Mouse (Mus musculus): ENCODE measurements around the gene S100a3. TPM values are rescaled to one million over a fixed set of nuclear protein-coding genes. Genes with fewer than 3 reads are reported as not detected.

Gene S100a3
- total RNA-seq, 2 experiments from 2014 or later = 1.7 to 1.8 TPM

- intact Hi-C loops (cut with DNase I) = no loop called here
- no peak for DNase-seq (ENCODE audit: extremely low spot score in 1 of 2, low spot score in 2 of 2)
Measured at GRCm38 (mm10) chr3:90549676-90550420, 10.5 kb upstream of the S100a3 start.

GRCm38 (mm10) chr3:90550421-90550790 lies 10.0 kb upstream of the S100a3 start:
- no peak for DNase-seq (ENCODE audit: extremely low spot score in 1 of 2, low spot score in 2 of 2)
- intact Hi-C loops (cut with DNase I) = no loop called here

GRCm38 (mm10) chr3:90552231-90552630 lies 8.1 kb upstream of the S100a3 start:
- no peak for DNase-seq (ENCODE audit: extremely low spot score in 1 of 2, low spot score in 2 of 2)
- intact Hi-C loops (cut with DNase I) = no loop called here

DNA sequence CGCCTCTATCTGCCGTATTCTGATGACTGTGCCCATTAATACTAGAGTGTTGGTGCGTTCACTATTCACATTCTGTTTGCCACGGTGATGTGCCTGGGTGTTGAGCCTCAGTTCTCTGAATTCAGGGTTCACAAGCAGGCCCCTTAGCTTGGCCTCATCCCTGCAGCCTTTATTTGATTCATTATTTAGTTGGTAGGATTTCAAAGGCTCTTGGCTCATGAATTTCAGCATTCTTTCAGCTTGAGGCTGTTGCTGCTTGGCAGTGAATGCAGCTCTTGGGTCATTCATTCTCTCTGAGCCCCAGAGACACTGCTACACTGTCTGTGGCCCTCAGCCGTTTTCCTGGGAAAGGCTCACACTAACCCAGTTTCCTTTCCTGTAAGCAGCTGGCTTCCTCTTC lies 4.4 kb upstream of the S100a3 start:
- DNase-seq (ENCODE audit: extremely low spot score in 1 of 2, low spot score in 2 of 2) = peak; percentile 36 to 63
- intact Hi-C loops (cut with DNase I) = no loop called here

- intact Hi-C loops (cut with DNase I) = loop anchor here (5.0 kb wide), 2 partner anchors 37 to 47 kb away; partner anchors contain the start of genes S100a14 and S100a16
- no peak for DNase-seq (ENCODE audit: extremely low spot score in 1 of 2, low spot score in 2 of 2)
Measured at GRCm38 (mm10) chr3:90574691-90575090, 14.3 kb downstream of the S100a3 start.

GRCm38 (mm10) chr3:90575320-90575719 lies 14.9 kb downstream of the S100a3 start:
- no peak for DNase-seq (ENCODE audit: extremely low spot score in 1 of 2, low spot score in 2 of 2)
- intact Hi-C loops (cut with DNase I) = loop anchor here (5.0 kb wide), 1 partner anchor 38 kb away; the partner anchor contains the start of gene S100a16

GRCm38 (mm10) chr3:90576351-90577001 lies 16.1 kb downstream of the S100a3 start:
- intact Hi-C loops (cut with DNase I) = loop anchor here (5.0 kb wide), 1 partner anchor 39 kb away; the partner anchor contains the start of gene S100a16
- DNase-seq (ENCODE audit: extremely low spot score in 1 of 2, low spot score in 2 of 2) = no peak

- intact Hi-C loops (cut with DNase I) = loop anchor here (5.0 kb wide), 1 partner anchor 42 kb away; the partner anchor contains the start of gene S100a16
- DNase-seq (ENCODE audit: extremely low spot score in 1 of 2, low spot score in 2 of 2) = no peak
Measured at GRCm38 (mm10) chr3:90579433-90579832, 19.1 kb downstream of the S100a3 start.

- intact Hi-C loops (cut with DNase I) = no loop called here
- DNase-seq (ENCODE audit: extremely low spot score in 1 of 2, low spot score in 2 of 2) = no peak
Measured at GRCm38 (mm10) chr3:90581141-90581540, 20.8 kb downstream of the S100a3 start.

- no peak for DNase-seq (ENCODE audit: extremely low spot score in 1 of 2, low spot score in 2 of 2)
- intact Hi-C loops (cut with DNase I) = no loop called here
Measured at GRCm38 (mm10) chr3:90582156-90582555, 21.8 kb downstream of the S100a3 start.

GRCm38 (mm10) chr3:90582556-90582955 lies 22.2 kb downstream of the S100a3 start:
- intact Hi-C loops (cut with DNase I) = no loop called here
- DNase-seq (ENCODE audit: extremely low spot score in 1 of 2, low spot score in 2 of 2) = no peak

DNA sequence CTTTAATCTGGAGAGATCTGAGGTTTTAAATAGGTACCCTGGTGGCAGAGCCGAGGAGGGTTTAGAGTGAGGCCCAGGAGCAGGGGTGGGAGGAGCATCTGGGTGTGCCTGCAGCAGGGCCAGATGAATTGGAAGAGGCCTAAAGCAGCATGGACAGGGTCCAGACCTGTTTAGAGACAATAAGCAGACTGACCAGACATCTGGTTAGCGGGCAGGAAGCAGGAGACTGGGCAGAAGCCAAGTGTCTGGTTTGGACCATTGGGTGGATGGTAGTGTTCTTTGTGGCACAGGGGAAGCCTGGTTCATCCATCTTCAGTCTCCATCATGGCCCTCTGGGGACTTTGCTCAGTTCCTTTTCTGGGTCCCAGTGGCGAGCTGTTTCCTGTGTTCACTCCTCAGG lies 23.5 kb downstream of the S100a3 start:
- no peak for DNase-seq (ENCODE audit: extremely low spot score in 1 of 2, low spot score in 2 of 2)
- intact Hi-C loops (cut with DNase I) = no loop called here

GRCm38 (mm10) chr3:90585595-90585994 lies 25.2 kb downstream of the S100a3 start:
- intact Hi-C loops (cut with DNase I) = loop anchor here (5.0 kb wide), 2 partner anchors 67 to 122 kb away; partner anchors contain the start of gene S100a7a

DNA sequence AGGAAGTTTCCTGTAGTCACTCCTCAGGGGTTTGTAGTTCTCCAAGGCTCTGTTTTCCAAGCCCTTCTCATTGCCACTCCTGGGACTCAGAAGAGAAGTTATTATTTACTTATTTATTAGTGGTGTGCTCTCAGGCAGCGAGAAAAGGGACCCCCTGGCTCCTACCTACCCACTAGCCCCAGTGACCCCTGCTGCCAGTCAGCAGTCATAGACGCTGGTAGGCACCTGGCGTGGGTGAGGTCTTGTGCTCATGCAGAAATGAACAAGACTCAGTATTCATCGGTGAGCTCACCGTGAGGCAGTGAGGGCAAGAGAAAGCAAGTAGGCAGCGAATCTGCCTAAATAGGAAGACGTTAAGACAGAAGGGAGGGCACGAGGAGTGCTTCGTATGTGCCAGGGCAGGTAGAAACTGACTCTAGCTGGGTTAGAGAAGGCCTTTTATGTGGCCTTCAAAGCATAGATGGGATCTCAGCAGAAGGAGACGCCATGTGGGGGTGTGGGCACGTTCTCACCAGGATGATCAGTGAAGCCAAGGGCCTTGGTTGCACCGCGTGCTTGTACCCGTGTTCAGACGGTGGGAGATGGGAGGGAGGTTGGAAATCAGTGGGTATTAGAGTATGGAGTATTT lies 25.8 kb downstream of the S100a3 start:
- intact Hi-C loops (cut with DNase I) = loop anchor here (5.0 kb wide), 2 partner anchors 66 to 121 kb away; partner anchors contain the start of gene S100a7a
- DNase-seq (ENCODE audit: extremely low spot score in 1 of 2, low spot score in 2 of 2) = no peak

More at GRCm38 (mm10) chr3:90585595-90585994, 25.2 kb downstream of the S100a3 start:
- peak; percentile 53 to 55 for DNase-seq (ENCODE audit: extremely low spot score in 1 of 2, low spot score in 2 of 2)

DNA sequence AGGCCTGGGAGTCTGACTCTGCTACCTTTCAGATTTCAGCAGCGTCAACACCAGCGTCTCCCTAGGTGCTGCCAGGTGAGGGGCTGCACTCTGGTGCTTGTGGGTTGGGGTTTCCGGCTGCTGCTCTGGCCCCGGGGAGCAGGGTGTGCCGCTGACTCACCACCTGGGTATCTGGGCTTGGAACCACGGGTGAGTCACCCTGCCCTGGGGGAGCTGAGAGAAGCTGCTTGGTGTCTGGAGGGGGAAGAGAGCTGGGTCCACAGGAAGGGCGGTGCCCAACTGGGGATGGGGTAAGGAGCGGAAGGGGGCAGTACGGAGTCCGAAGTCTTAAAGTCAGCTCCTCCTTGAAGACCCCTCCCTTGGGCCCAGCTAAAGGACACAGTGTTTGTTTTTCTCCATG lies 26.5 kb downstream of the S100a3 start:
- intact Hi-C loops (cut with DNase I) = loop anchor here (5.0 kb wide), 2 partner anchors 65 to 120 kb away; partner anchors contain the start of gene S100a7a
- DNase-seq (ENCODE audit: extremely low spot score in 1 of 2, low spot score in 2 of 2) = peak in 1 of 2 experiments; percentile 39

- no peak for DNase-seq (ENCODE audit: extremely low spot score in 1 of 2, low spot score in 2 of 2)
- intact Hi-C loops (cut with DNase I) = loop anchor here (5.0 kb wide), 2 partner anchors 65 to 120 kb away; partner anchors contain the start of gene S100a7a
Measured at GRCm38 (mm10) chr3:90587361-90588101, 27.2 kb downstream of the S100a3 start.

GRCm38 (mm10) chr3:90589390-90589789 lies 29.0 kb downstream of the S100a3 start:
- no peak for DNase-seq (ENCODE audit: extremely low spot score in 1 of 2, low spot score in 2 of 2)
- intact Hi-C loops (cut with DNase I) = loop anchor here (5.0 kb wide), 2 partner anchors 63 to 118 kb away; partner anchors contain the start of gene S100a7a

DNA sequence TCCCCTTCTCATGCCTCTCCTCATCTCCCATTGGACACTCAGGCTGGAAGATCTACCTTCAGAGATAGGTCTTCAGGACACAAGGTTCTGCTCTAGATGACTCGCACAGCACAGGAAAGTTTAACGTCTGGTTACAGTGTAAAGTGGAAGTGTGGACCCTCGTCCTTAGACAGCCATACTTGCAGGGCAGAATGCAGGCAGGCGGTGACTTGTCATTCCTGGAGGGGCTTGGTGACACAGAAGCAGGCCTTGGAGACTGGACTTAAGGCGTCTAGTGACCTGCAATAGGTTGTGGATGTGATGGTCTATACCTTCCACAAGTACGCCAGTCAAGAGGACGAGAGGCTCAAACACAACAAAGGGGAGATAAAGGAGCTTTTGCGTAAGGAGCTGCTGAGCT lies 29.6 kb downstream of the S100a3 start, which contains the start of gene S100a2:
S100a2 (plus strand) TSS at position 301 of the 400 bp plus-strand sequence.
- no peak for DNase-seq (ENCODE audit: extremely low spot score in 1 of 2, low spot score in 2 of 2)
- intact Hi-C loops (cut with DNase I) = loop anchor here (5.0 kb wide), 2 partner anchors 62 to 117 kb away; partner anchors contain the start of gene S100a7a

All from left cerebral cortex, postnatal 10 days (tissue).